In genomic region chr7:83722485-83722884, GRCm38 (mm10) we compare ENCODE assay signal across 18 mouse cellular contexts. TPM values are rescaled to one million over a fixed set of nuclear protein-coding genes. Genes with fewer than 3 reads are reported as not detected.
DNase-seq lines count a peak whose midpoint lies in the region; ATAC-seq and TF ChIP-seq lines count a peak whose summit lies in the region.
"Had no signal": no experiment of that assay in that cellular context is flagged by ENCODE, and none has a peak within 500 bp of the region (broad histone marks: within the 10 kb centered on the region; RNA-seq: fewer than 3 reads in every experiment).

No protein-coding gene starts in this region.

- WGBS in cerebellum, adult 2 months, result 18% methylated on average over 14 of the region's 14 CpGs
- WGBS in heart, postnatal 0 days, result 74% methylated on average over 14 of the region's 14 CpGs
- WGBS in limb, embryonic 10.5 days, result 94% methylated on average over 14 of the region's 14 CpGs
- 92% methylated on average over 14 of the region's 14 CpGs for WGBS in hindbrain, embryonic 14.5 days

- H3K4me3 ChIP-seq in cerebellum, adult 2 months (replicated peaks; ENCODE audit: insufficient read depth, low read depth, low read length), result no peak overlapping the region
- no peak overlapping the region for H3K4me3 ChIP-seq in heart, postnatal 0 days (ENCODE audit: low read depth, low read length)
- H3K4me3 ChIP-seq in bone marrow macrophage, adult 2 months (ENCODE audit: insufficient read depth, low read length), result peak overlapping the region; percentile 59
- no peak overlapping the region for H3K4me3 ChIP-seq in limb, embryonic 10.5 days
- no peak overlapping the region for H3K4me3 ChIP-seq in hindbrain, embryonic 14.5 days (replicated peaks; ENCODE audit: low read length)
- H3K4me3 ChIP-seq: embryonic facial prominence, embryonic 13.5 days; kidney, embryonic 15.5 days; layer of hippocampus, adult 2 months; liver, embryonic 13.5 days; lung, embryonic 15.5 days; neural tube, embryonic 12.5 days had no signal

- no peak for TF ChIP-seq POLR2A in cerebellum, adult 2 months (IDR thresholded peaks at IDR 0.05; ENCODE audit: borderline replicate concordance, insufficient read depth, low read length)
- no peak for TF ChIP-seq POLR2A in bone marrow macrophage, adult 2 months (IDR thresholded peaks at IDR 0.05; ENCODE audit: borderline replicate concordance, low read depth, low read length)

- no peak for TF ChIP-seq EP300 in heart, postnatal 0 days (IDR thresholded peaks at IDR 0.05; ENCODE audit: low read depth)

- peaks cover 65% of the 10 kb centered on the region for H3K4me1 ChIP-seq in cerebellum, adult 2 months (ENCODE audit: control insufficient read depth, insufficient read depth, low read length)
- peaks cover 4% of the 10 kb centered on the region; the same call in 1 of the 2 replicates for H3K4me1 ChIP-seq in heart, postnatal 0 days (ENCODE audit: control insufficient read depth, insufficient read depth)
- peaks cover 72% of the 10 kb centered on the region for H3K4me1 ChIP-seq in bone marrow macrophage, adult 2 months (ENCODE audit: control insufficient read depth, insufficient read depth, low read length)
- peaks cover 20% of the 10 kb centered on the region for H3K4me1 ChIP-seq in limb, embryonic 10.5 days
- H3K4me1 ChIP-seq in hindbrain, embryonic 14.5 days (replicated peaks; ENCODE audit: control insufficient read depth, insufficient read depth, low read length), result no peaks in the 10 kb centered on the region
- H3K4me1 ChIP-seq: liver, embryonic 13.5 days; neural tube, embryonic 12.5 days had no signal

- H3K36me3 ChIP-seq in heart, postnatal 0 days (replicated peaks; ENCODE audit: control insufficient read depth, insufficient read depth, low read length), result no peaks in the 10 kb centered on the region
- H3K36me3 ChIP-seq in limb, embryonic 10.5 days, result no peaks in the 10 kb centered on the region
- no peaks in the 10 kb centered on the region for H3K36me3 ChIP-seq in hindbrain, embryonic 14.5 days (replicated peaks; ENCODE audit: control insufficient read depth, insufficient read depth)
- H3K36me3 ChIP-seq: embryonic facial prominence, embryonic 13.5 days; kidney, embryonic 15.5 days; liver, embryonic 13.5 days; lung, embryonic 15.5 days; neural tube, embryonic 12.5 days had no signal

- peak overlapping the region; percentile 32; the same call in 1 of the 2 replicates for H3K27ac ChIP-seq in cerebellum, adult 2 months (ENCODE audit: insufficient read depth, low read length)
- H3K27ac ChIP-seq in heart, postnatal 0 days (ENCODE audit: low read depth), result no peak overlapping the region
- peak overlapping the region; percentile 67 for H3K27ac ChIP-seq in bone marrow macrophage, adult 2 months (ENCODE audit: insufficient read depth, low read depth, low read length)
- H3K27ac ChIP-seq in limb, embryonic 10.5 days, result 0 out of 2 replicates have a peak overlapping the region, but pooled peaks have one; percentile 6
- H3K27ac ChIP-seq in hindbrain, embryonic 14.5 days, result no peak overlapping the region
- H3K27ac ChIP-seq: embryonic facial prominence, embryonic 13.5 days; kidney, embryonic 15.5 days; layer of hippocampus, adult 2 months; liver, embryonic 13.5 days; lung, embryonic 15.5 days; neural tube, embryonic 12.5 days had no signal

- ATAC-seq in heart, postnatal 0 days (ENCODE audit: insufficient read depth, low read depth), result no peak
- no peak for ATAC-seq in hindbrain, embryonic 14.5 days (ENCODE audit: low FRiP score)
- ATAC-seq: forebrain, postnatal 0 days; inflammation-experienced regulatory T-cells, adult 6 months; midbrain, embryonic 16.5 days had no signal

- H3K27me3 ChIP-seq in cerebellum, adult 2 months (ENCODE audit: control insufficient read depth, insufficient read depth, low read length), result no peaks in the 10 kb centered on the region
- no peaks in the 10 kb centered on the region for H3K27me3 ChIP-seq in heart, postnatal 0 days (ENCODE audit: control insufficient read depth, insufficient read depth, low read length)
- H3K27me3 ChIP-seq in limb, embryonic 10.5 days (ENCODE audit: low read depth, poor library complexity, severe bottlenecking), result no peaks in the 10 kb centered on the region
- no peaks in the 10 kb centered on the region for H3K27me3 ChIP-seq in hindbrain, embryonic 14.5 days (ENCODE audit: control insufficient read depth, insufficient read depth, low read length)
- H3K27me3 ChIP-seq: embryonic facial prominence, embryonic 13.5 days; kidney, embryonic 15.5 days; liver, embryonic 13.5 days; lung, embryonic 15.5 days; neural tube, embryonic 12.5 days had no signal

- peak in 1 of 2 experiments; percentile 48 for DNase-seq in cerebellum, adult 2 months
- no peak for DNase-seq in cerebellum, adult 9-10 months
- peak; percentile 14 for DNase-seq in heart, postnatal 0 days (ENCODE audit: low spot score)
- no peak for DNase-seq in heart, postnatal 25 days (ENCODE audit: low spot score)
- no peak for DNase-seq in limb, embryonic 10.5 days (ENCODE audit: low spot score)
- no peak for DNase-seq in hindbrain, embryonic 14.5 days (ENCODE audit: low spot score)
- DNase-seq: adrenal gland, postnatal 10 days; forebrain, postnatal 0 days; liver, embryonic 13.5 days; thymus, postnatal 14 days had no signal

- no peak overlapping the region for H3K9ac ChIP-seq in heart, postnatal 0 days (replicated peaks; ENCODE audit: low read depth, low read length)
- no peak overlapping the region for H3K9ac ChIP-seq in hindbrain, embryonic 14.5 days
- H3K9ac ChIP-seq: embryonic facial prominence, embryonic 13.5 days; forebrain, postnatal 0 days; kidney, embryonic 15.5 days; liver, embryonic 13.5 days; lung, embryonic 15.5 days; neural tube, embryonic 12.5 days had no signal

- no peak for TF ChIP-seq CTCF in cerebellum, adult 2 months (IDR thresholded peaks at IDR 0.05; ENCODE audit: borderline replicate concordance, insufficient read depth, low read depth, low read length)
- no peak for TF ChIP-seq CTCF in heart, postnatal 0 days (IDR thresholded peaks at IDR 0.05; ENCODE audit: low read depth)
- TF ChIP-seq CTCF in bone marrow macrophage, adult 2 months (IDR thresholded peaks at IDR 0.05; ENCODE audit: low read depth, low read length), result no peak

- no peak overlapping the region for H3K4me2 ChIP-seq in heart, postnatal 0 days (ENCODE audit: low read depth, low read length)
- H3K4me2 ChIP-seq in hindbrain, embryonic 14.5 days (replicated peaks), result no peak overlapping the region
- H3K4me2 ChIP-seq: embryonic facial prominence, embryonic 13.5 days; kidney, embryonic 15.5 days; liver, embryonic 13.5 days; lung, embryonic 15.5 days; neural tube, embryonic 12.5 days had no signal

- intact Hi-C loops in heart, postnatal 25 days (cut with DNase I), result no loop called here

- H3K9me3 ChIP-seq in heart, postnatal 0 days (replicated peaks; ENCODE audit: control insufficient read depth, low read length), result no peaks in the 10 kb centered on the region
- H3K9me3 ChIP-seq in limb, embryonic 10.5 days (replicated peaks), result no peaks in the 10 kb centered on the region
- H3K9me3 ChIP-seq in hindbrain, embryonic 14.5 days (ENCODE audit: control insufficient read depth, low read length), result no peaks in the 10 kb centered on the region
- H3K9me3 ChIP-seq: embryonic facial prominence, embryonic 13.5 days; kidney, embryonic 15.5 days; liver, embryonic 13.5 days; lung, embryonic 15.5 days; neural tube, embryonic 12.5 days had no signal

RNA-seq across cellular contexts. Expression of gene Il16, which starts 23.0 kb away (rescaled TPM):
- polyA plus RNA-seq in cerebellum, adult 2 months (2012; rRNA removed), result 84.9 and 108 TPM in 2 replicates
- total RNA-seq in heart, postnatal 0 days (2014; rRNA removed; ENCODE audit: low replicate concordance), result 4.3 and 4.6 TPM in 2 replicates
- polyA plus RNA-seq in heart, postnatal 0 days (2015; fragmentation: Nextera tagmentation; extraction: Ambion mirVana), result 3.2 and 3.3 TPM in 2 replicates
- 1 to 10 TPM; 8.2 to 8.4 TPM for total RNA-seq in heart, postnatal 25 days (2021)
- 47.9 and 48.7 TPM in 2 replicates for polyA plus RNA-seq in bone marrow macrophage, adult 2 months (2012; ENCODE audit: insufficient read depth, insufficient read length, missing spikeins)
- polyA plus RNA-seq in limb, embryonic 10.5 days (2016; fragmentation: Nextera tagmentation; extraction: Ambion mirVana), result 2.3 and 3.4 TPM in 2 replicates
- polyA plus RNA-seq in hindbrain, embryonic 14.5 days (2014; fragmentation: Nextera tagmentation; extraction: Ambion mirVana), result 1.0 and 1.2 TPM in 2 replicates

Comparison
In these comparisons a context has a peak if more than half of its experiments do, and no peak if none do; other contexts are left out.
1. H3K27ac ChIP-seq: peak in cerebellum, adult 2 months (single experiment), bone marrow macrophage, adult 2 months (single experiment) and limb, embryonic 10.5 days (single experiment); none in heart, postnatal 0 days (single experiment) and hindbrain, embryonic 14.5 days (single experiment).
2. RNA of gene Il16, which starts 23.0 kb away (polyA plus RNA-seq): 84.9 to 108 TPM in cerebellum, adult 2 months and 47.9 to 48.7 TPM in bone marrow macrophage, adult 2 months; 2.3 to 3.4 TPM in limb, embryonic 10.5 days, 3.2 to 3.3 TPM in heart, postnatal 0 days and 1.0 to 1.2 TPM in hindbrain, embryonic 14.5 days; every median in the first group is over 10 times any median in the second.